Mouse (Mus musculus): ENCODE data around the gene Skint11.
"Not testable (repeated sequence)": the region's sequence is repeated elsewhere in the genome, so short reads cannot be mapped to it uniquely, and the experiment has no call there.

The Skint11 gene

DNA sequence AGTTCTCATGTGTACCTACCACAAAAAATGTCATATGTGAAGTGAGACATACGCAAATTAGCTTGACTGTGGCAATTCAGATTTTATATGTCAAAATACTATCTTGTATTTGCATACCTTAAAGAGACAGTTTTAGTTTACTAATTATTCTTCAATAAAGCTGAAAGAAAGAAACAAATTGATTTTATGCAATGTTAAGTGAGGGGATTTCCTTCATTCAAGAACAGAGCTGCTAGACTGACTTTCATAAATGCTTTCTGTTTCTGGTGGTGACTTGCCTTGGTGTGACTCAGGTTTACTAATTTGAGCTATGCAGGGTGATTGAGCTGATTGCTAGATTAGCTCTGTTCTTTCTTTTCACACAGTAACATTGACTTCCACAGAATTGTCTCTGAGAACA is at the start of gene Skint11:
Gene Skint11, plus strand, starts transcription at position 301 of the 400 bp plus-strand sequence.
- no peak for DNase-seq (ENCODE audit: low read depth, low spot score)

DNA sequence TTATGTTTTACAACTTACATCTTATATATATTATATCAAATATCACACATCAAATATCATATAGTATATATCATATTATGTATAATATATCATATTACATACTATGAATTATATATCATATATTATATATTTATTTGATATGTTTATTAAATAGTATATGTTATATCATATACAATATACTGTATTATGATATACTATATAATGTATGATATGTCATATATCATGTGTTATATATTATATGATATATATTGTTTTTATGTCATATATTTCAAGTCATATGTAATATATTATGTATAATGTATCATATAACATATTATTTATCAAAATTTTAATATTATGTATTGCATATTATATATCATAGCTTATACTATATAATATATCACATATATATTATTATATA is 2.0 kb upstream of the Skint11 start:
- no peak for DNase-seq (ENCODE audit: low read depth, low spot score)

DNA sequence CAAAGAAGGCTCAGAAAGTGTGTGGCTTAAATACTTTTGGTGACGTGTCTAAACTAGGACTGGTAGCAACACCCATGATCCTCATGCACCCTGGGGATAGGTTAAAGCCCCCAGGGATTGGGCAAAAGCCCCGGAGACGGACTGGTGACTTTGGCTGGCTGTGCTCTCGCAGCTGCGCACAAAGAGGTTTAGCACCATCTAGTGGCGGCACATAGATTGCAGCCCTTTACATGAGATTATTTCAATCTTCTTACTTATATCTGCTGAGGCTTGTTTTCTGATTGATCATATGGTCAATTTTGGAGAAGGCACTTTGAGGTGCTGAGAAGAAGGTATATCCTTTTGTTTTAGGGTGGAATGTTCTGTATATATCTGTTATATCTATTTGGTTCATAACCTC is 9.7 kb downstream of the Skint11 start:
- not testable (repeated sequence) for DNase-seq (ENCODE audit: low read depth, low spot score)

DNA sequence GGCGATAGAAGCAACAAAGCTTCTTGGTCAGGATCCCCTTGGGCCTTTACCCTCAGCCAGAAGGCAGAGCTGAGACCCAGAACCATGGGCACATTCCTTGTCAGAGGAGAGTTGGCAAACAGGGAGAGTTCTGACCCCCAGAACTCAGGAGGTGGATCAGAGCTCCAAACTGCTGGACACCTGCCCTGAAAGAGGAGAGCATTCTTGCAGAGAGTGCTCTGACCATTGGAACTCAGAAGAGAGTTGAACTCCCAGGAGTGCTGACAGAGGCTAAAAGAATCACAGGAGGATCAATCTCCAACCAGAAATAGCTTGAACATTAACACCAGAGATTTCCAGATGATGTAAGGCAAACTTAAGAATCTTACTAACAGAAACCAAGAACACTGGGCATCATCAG is 93.7 kb downstream of the Skint11 start:
- not testable (repeated sequence) for DNase-seq (ENCODE audit: low read depth, low spot score)

All from skeletal muscle tissue, adult 2 months (tissue).